Mouse (Mus musculus) thymus, adult 18-20 months (tissue): ENCODE results near the gene Susd3.

Experiments used
- DNase-seq, 2 experiments: peaks; one replicate each; pipeline ENCODE4 v3.0.0; 2022; ENCODE audit warnings: mixed read lengths in 2 of 2

Gene Susd3

DNA sequence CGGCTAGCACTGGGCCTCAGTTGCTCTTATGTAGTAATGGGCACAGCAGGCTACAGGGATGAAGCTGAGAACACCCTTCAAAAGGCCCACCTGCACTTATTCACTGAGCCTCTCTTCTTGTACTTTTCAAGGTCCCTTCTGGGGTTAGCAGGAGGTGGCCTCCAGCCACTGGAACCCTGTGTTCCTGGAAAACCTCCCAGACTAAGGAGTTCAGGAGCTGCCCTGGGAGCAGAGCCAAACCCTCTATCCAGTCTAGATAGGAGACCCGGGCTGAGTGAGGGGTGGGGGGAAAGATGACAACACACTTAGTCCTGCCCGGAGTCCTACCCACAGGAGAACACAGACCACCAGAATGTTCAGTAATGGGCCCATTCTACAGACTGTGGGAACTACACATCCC, 2.5 kb downstream of the Susd3 start:
- DNase-seq, result no peak

DNA sequence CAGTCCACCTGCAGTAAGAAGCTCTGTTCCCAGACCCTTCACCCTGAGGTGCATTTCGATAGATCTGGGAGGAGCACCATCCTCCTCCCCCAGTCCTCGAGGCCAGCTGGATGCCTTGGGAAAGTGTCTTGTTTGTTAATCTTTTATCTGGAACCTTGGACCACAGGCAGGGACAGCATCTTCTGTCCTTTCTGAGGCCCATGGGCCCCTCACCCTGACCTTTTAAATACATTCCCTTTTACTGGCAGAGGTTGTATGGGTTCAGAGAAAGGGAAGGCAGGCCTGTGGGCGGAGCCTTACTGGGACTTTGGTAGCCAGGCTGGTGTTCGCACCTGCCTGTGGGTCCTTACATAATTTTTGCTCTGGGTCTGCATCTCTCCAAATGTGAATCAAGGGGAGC, 3.3 kb downstream of the Susd3 start:
- no peak for DNase-seq

DNA sequence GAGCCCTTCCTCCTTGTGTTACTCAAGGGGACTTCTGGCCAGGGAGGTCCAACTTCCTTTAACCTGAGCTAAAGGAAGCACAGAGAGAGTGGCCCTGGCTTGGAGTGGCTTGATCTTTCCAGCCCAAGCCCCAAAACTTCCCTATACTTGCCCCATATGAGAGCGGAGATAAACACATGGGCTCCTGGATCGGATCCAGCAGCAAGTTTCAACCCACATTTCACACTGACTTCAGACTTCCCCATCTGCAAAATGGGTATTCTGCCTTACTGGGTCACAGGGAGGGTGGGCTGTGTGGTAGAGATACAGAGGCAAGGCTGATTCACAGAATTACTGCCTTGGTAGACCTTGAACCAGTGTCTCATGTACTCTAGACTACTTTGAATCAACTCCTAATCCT, 5.0 kb downstream of the Susd3 start:
- DNase-seq, result no peak

DNA sequence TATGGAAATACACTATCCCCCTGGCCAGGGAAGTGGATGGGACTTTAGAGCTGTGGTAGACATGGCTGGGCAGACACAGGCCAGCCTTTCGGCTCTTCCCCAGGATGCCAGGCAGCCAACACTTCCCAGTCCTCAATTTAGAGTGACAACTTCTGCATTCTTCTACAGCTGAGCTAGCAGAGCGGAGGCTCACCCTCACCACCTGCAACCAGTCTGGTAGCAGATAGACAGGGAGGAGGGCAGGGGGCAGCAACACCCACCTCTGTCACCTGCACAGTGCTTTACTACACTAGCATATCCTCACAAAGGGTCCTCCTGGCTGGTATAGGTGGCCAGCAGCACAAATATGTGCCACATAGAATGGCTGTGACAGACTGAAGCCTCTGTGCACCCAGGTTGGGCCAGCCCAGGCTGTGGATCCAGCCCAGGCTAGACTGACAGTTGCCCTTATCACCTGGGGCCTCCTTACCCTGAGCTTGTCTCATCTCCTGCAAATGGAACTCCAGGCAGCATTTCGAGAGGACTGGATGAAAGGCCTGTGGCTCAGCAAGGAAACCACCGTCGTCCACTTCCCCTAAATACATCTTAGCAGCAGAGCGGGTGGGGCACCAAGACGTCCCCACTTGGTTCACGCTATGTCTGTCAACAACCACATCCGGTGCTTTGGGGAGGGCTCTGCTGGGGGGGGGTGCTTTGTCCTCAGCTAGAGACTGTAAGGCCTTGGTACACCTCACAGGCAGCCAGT, 6.0 kb downstream of the Susd3 start:
- DNase-seq, result peak; percentile 73 to 88

DNA sequence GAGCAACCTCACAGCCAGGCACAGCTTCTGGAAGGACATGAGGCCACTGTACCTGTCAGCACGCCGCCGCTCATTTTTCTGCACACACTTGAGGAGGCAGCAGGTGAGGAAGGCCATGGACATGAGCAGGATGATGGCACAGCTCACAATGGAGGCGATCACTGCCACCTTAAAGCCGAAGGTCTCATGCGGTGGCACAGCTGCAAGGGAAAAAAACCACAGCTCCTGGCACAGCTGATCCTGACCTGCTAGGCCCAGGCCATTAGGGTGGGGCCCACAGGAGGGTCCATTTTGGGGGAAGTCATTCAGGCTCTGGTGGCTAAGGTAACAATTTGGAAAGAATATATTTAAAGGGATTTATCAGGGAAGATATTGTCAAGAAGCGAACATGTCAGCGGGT, 9.8 kb downstream of the Susd3 start:
- no peak for DNase-seq

DNA sequence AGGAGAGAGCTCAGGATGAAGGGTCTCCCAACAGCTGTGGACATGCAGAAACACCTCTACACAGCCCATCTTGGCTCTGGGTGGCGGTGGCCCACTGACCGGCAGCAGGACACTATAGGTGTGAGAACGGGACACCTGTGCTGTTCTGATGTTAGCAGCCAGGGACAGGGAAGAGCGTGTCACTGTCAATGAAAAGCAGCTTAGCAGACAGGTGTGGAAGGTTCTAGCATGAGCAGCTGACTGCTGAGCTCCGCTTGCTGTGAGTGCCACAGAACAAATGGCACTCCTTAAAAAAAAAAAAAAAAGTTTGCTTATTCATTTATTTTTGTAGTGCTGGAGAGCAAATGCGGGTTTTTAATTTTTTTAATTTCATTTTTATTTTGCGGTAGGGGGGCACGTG, 10.9 kb downstream of the Susd3 start:
- DNase-seq, result no peak

DNA sequence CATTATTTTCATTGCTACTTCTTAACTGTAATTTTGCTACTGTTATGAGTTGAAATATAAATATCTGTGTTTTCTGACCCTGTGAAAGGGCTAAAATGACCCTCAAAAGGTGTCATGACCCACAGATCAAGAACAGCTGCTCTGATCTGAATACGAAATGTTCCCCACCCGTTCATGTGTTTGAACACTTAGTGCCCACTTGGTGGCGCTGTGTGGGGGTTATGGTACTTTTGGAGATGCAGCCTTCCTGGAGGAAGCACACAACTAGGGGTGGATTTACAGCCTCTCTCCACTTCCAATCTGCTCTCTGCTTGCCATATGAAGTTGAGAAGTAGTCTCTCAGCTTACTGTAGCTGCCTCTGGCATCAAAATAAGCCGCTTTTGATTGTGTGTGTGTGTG, 13.8 kb downstream of the Susd3 start:
- DNase-seq, result no peak

DNA sequence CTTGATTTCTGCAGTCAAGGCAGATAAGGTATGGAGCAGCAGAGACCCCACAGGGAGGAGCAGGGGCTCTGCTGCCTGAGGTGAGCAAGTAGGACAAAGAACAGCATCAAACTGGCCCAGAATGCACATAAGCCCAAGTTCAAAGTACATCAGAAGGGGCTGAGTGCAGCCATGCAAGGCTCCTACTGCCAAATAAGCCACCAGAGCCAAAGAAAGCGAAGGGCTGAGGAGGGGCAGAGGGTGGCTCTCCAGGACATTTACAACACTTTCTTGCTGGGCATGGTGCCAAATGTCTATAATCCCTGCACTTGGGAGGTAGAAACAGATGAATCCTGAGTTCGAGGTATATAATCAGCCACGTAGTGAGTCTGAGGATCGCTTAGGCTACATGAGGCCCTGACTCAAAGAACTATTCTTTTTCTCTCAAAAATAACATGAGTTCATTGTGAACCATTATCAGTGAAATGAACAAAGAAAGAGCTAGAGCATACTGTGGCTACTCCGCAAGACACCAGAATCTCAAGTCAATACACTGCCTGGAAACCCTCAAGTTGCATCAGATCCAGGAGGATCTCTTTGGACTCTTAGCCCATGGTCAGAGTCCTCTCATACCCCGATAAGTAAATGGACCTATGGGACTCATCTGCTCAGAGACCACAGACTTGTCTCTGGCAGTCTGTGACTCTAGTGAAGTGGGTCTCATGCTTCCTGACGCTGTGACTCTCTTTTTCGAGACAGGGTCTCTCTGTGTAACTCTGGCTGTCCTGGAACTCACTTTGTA, 14.5 kb downstream of the Susd3 start:
- no peak for DNase-seq

DNA sequence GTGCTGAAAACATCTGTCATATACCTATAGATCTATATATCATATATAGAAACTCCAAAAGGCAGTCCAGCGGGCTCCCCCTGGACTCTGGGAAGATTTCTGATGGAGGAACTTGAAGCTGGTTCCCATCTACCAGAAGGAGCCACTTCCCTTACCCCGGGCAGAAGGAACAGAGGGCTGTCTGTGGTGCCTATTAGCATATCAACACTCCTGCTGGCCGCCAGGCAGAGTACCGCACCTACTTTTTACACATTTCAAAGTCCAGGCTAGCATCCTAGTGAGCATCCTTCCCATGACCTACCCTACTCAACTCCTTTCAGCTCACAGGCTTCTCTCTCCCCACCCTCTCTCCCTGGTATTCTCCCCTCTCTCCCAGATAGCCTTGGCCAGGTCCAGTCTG, 22.9 kb downstream of the Susd3 start:
- DNase-seq, result no peak

DNA sequence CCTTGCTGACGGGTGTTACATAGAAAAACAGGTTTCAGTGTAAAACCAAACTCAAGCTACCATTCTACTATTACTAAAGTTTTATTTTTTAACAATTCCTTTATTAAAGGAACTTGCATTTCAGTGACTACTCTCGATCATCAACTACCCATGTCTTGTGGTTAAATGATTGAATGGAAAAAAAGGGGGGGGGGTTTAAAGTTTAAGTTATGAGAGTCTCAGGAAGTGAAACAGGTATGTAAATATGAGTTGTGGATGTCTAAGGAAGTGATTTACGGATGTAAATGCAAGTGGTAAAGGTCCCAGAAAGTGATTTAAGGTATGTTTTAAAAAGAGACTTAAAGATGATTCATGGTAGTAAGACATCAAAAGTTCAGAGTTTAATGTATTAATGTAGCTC, 23.3 kb downstream of the Susd3 start:
- DNase-seq, result no peak

DNA sequence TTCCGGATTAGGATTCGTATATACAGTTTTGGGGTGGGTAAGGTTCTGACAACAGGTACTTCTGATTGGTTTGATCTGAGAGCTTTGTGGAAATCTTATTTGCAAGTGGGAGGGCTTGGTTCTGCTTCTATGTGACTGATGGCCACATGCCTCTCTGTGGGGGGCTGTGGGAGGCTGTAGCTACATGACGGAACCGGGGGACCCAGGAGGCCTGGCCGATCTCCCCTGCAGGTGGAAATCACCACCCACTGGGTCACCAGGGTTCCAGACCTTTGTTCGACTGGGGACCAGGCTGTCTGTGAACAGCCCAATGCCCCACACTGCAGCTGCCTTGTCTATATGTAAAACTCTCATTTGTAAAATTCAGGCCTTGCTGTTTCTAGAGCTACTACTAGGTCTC, 23.8 kb downstream of the Susd3 start:
- no peak for DNase-seq

DNA sequence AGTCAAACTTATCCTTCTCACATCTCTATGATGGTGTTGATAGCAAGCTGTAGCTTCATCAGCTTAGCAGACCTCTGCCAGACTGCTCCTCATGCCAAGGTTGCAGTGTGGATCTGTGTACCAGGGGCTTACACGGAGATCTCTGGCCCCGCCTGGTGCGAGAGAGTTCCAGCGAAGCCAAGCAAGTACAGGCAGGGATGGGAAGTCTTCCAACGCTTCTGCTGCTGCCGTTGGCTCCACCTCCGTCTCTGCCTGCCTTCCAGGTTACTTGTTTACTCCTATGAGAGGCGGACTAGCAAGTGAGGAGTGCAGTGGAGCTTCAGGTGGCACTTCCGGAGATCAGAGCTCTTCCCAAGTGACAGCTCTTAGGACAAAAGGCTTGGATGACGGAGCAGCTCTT, 24.2 kb downstream of the Susd3 start:
- DNase-seq, result no peak

DNA sequence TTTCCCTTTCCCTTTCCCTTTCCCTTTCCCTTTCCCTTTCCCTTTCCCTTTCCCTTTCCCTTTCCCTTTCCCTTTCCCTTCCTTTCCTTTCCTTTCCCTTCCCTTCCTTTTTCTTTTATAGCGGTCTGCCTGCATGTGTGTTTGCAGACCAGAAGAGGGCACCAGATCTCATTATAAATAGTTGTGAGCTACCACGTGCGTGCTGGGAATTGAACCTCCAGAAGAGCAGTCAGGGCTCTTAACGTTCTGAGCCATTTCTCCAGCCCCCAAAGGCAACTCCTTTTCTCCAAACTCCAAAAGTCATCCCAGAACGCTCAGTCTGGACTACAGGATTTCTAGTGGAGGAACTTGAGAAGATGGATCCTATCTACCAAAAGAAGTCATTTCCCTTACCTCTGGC, 27.6 kb downstream of the Susd3 start:
- no peak for DNase-seq

DNA sequence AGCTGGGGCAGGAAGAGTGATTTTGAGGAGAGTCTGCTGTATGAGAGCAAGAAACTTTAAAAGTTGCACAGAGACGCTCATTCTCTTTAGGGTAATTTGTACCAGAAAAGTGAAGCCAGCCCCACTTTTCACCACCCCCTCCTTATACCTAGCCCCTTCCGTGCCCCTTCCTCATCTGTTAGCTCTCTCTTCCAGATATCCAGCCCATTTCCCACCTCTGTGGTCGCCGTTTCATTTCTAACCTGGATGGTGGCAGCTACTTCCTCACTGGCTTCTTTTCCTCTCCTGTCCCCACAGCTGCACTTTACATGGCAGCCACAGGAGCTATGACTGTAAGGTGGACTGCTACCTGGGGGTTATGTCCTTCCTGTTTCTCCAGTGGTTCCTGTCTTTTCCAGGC, 29.1 kb downstream of the Susd3 start:
- no peak for DNase-seq

DNA sequence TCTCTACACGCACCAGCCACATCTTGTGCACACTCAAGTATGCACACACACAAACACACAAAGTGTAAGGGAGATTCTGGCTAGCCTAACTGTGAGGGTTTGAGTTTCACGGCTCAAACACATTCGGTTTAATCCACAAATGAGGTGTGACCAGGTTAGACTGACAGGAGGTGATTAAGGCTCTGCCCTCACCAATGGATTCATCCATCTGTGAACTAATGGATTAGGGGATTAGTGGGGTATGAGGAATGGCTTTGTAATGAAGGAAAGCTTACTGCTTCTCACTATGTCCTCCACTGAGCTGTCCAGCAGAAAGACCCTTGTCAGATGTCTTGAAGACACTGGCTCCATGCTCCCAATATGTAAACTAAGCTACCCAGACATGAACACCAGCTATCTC, 29.9 kb downstream of the Susd3 start:
- no peak for DNase-seq

DNA sequence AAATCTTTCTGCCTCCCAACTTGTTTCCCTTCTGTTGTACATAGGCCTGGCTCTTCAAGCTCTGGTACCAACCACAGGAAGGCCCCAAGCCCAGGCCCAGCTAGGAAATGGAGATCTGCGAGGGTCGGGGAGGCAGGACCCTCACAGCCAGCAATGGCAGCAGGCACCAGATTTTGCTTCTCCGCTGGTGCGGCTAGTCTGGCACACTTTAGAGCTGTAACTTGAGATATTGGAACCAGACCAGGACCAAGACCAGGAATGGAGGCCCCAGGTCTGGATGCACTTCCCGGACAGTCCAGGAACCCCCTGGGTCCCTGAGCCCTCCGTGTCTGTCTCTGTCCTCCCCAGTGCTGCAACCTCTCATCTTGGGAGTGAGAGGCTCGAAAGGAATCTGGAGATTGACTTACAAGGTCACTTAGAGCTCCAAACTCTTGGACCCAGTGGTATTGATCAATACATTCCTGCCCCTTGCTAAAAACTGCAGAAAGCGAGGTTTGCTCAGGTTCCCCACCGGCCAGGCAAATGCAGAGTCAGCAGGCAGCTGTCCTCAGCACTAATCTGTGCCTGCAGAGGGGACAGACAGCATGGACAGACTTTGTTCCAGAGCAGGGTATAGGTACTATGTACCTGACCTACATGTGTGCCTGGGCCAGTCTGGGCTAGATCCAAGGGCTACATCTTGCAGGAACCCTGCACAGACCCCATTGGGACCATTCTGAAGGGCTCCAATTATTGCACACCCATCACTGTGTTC, 31.5 kb downstream of the Susd3 start:
- DNase-seq, result no peak

DNA sequence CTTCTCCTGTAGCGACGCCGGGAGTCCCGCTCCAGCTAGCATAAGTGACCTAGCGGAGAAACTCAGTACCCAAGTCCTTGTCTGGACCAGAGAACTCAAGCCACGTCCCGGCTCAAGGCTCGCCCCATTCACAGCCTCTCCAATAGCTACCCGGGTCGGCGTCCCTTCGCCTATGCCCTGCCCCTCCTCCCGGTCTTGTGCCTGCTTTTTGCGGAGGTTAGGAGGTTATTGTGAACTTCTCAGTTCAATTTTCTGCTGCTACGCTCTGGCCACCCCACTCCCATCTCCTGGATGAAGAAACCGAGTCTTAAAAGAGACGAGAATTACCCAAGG, 32.3 kb downstream of the Susd3 start:
- DNase-seq, result no peak

DNA sequence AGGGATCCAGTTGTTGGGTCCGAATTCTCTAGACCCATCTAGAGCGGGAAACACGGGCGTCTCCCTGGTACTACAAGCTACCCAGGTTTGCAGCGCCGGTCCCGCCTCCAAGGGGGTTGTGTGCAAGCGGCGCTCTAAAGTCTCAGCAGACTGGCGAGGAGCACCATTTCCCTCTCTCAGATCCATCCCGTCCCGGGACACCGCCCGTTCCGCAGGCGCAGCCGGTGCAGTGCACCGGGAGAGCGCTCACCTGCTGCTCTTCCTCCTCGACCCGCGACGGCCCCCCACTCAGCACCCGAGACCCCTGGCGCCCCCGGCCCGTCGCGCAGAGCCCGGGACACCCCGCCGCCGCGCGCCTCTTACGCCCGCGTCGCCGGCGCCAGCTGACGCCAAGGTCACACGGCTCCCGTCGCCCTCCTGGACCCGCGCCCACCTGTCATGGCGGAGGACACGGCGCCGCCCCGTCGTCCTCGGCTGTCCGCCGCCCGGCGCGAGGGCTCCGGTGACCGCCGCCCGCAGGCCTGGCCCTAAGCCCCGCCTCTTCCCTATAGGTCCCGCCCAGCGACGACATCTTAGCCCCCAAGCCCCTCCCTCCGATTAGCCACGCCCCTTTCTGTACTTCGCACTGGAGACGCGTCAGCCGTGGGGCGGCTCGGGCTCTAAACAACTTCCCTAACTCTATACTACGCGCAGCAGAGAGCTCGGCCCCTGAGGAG, 32.8 kb downstream of the Susd3 start, which contains the start of gene Card19:
TSS of gene Card19 (minus strand) at position 534 of the 716 bp plus-strand sequence.
- peak; percentile 91 to 94 for DNase-seq

DNA sequence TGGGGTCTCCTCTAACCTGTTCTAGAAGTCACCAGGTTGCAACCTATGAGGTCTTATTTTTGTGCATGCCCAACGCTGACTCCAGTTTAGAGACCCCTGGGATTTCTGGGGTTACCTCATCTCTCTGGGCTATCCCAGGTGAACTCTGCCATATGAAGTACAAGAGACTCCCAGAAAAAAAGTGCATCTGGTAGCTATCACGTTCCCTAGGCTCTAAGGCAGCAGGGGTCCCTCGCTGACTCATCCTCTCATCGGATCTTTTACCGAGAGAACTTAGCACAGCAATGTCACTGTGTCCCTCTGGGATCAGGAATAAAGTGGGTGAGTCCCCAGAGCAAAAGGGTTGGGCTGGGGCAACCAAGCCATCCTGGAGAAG, 33.4 kb downstream of the Susd3 start:
- DNase-seq, result no peak

DNA sequence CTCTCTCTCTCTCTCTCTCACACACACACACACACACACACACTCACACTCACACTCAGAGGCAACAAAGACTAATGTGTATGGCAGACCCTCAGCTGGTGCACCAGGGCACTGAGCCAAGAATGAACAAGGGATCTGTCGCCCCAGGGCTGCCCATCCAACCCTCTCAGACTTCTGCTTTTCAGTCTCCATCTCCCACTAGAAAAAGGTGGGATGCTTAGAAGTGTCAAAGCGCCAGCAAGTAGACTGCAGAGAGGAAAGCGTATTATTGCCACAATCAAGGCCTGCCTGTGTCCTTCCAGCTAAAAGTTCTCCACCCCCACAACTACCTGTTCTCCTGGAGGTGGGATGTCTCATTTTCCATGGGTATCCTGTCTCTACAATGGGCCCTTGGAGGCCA, 34.1 kb downstream of the Susd3 start:
- DNase-seq, result no peak

DNA sequence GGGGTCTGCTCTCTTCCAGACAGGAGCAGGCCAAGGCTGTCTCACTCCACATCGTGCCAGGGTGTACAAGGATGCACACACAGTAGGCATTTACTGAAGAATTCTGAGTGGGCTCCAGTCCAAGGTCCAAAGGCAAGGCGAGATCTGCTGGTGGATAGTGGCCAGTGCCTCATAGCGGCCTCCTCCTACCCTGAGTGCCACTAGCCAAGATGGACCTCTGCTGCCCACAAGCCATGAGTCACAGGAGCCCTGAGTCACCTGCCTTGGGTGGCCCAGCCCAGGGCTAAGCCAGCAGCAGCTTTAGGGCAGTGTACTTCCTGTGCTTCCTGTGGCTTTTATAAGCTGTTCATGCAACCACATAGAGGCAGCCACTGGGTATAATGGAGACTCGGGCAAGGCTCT, 35.0 kb downstream of the Susd3 start:
- DNase-seq, result no peak

DNA sequence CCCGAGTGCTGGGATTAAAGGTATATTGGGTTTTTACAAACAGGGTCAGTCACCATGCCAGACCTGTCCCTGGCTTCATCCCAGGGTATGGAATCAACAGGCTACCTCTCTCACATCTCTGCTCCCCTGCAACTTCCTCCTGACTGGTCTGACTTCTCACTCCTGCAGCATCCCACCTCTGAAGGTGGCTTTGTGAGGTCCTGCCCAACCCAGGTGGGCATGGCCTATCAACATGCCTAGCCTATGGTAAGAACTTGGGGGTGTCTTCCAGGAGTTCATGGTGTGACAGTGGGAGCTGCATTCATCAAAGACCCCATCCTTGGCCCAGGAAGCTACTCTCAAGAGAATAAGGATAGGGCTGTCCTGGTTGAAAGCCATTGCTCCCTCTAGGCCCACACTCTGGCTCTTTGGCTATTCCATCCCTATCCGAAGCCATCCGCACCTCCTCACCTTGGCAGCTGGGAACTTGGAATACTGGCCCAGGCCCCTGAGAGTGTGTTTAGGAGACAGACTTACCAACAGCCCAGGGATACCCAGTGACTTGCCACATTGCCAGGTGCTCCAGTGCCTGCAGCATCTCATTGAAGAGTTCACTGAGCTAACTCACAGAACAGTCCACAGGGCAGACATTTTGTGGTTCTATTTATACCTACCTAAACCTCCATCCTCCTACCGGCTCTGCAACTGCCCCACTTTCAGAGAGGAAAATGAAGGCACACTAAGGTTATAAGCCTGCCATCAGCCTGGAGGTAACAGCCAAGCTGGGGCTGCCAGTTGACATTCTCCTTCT, 35.6 kb downstream of the Susd3 start:
- DNase-seq, result no peak

DNA sequence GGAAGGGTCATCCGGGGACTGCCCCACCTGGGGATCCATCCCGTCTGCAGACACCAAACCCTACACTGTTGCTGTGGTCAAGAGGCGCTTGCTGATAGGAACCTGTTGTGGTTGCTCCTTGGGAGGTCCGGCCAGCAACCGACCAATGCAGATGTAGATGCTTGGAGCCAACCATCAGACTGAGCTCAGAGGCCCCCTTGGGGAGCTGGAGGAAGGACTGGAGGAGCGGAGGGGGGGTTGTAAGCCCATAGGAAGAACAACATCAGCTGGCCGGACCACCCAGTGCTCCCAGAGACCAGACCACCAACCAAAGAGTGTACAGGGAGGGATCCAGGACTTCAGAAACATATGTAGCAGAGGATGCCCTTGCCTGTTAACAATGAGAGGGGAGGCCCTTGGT, 39.2 kb downstream of the Susd3 start:
- no peak for DNase-seq
